ENCODE assay signal across 11 mouse cellular contexts in genomic region chr4:57258159-57259035, GRCm38 (mm10). TPM values are rescaled to one million over a fixed set of nuclear protein-coding genes. Genes with fewer than 3 reads are reported as not detected.
DNase-seq lines count a peak whose midpoint lies in the region; ATAC-seq lines count a peak whose summit lies in the region.
"Had no signal": no experiment of that assay in that cellular context is flagged by ENCODE, and none has a peak within 500 bp of the region (broad histone marks: within the 10 kb centered on the region; RNA-seq: fewer than 3 reads in every experiment).

No protein-coding gene starts in this region.

- DNase-seq in heart, embryonic 10.5 days (ENCODE audit: low spot score), result no peak
- no peak for DNase-seq in heart, adult 18-20 months
- peak; percentile 62 for DNase-seq in embryo, embryonic 11 days
- peak; percentile 27 for DNase-seq in hindbrain, embryonic 11.5 days (ENCODE audit: low spot score)
- DNase-seq in cerebellum, postnatal 25 days, result no peak
- no peak for DNase-seq in spleen, postnatal 14 days (ENCODE audit: low spot score in 2 of 2)
- DNase-seq: adrenal gland, postnatal 36 days; B cell, adult 2 months had no signal

- 53% methylated on average over 14 of the region's 14 CpGs for WGBS in heart, embryonic 10.5 days
- 33% methylated on average over 14 of the region's 14 CpGs for WGBS in hindbrain, embryonic 11.5 days
- 29% methylated on average over 14 of the region's 14 CpGs for WGBS in midbrain, embryonic 13.5 days

- peaks cover 18% of the 10 kb centered on the region for H3K4me1 ChIP-seq in heart, embryonic 10.5 days
- peaks cover 3% of the 10 kb centered on the region; the same call in 1 of the 2 replicates for H3K4me1 ChIP-seq in hindbrain, embryonic 11.5 days (replicated peaks; ENCODE audit: control insufficient read depth, insufficient read depth, low read length)
- peaks cover 11% of the 10 kb centered on the region for H3K4me1 ChIP-seq in midbrain, embryonic 13.5 days (replicated peaks)
- H3K4me1 ChIP-seq: liver, embryonic 15.5 days had no signal

- no peaks in the 10 kb centered on the region for H3K36me3 ChIP-seq in heart, embryonic 10.5 days
- H3K36me3 ChIP-seq in hindbrain, embryonic 11.5 days (ENCODE audit: control insufficient read depth, insufficient read depth, low read length), result no peaks in the 10 kb centered on the region
- H3K36me3 ChIP-seq in midbrain, embryonic 13.5 days, result no peaks in the 10 kb centered on the region
- H3K36me3 ChIP-seq: liver, embryonic 15.5 days had no signal

- no peak for ATAC-seq in hindbrain, embryonic 11.5 days (ENCODE audit: low FRiP score)
- ATAC-seq in midbrain, embryonic 13.5 days, result peak; percentile 53; the same call in 1 of the 2 replicates
- no peak for ATAC-seq in erythroblast, adult 5-6 weeks (replicated peaks; ENCODE audit: low FRiP score, poor library complexity, severe bottlenecking)

- no peak overlapping the region for H3K4me2 ChIP-seq in hindbrain, embryonic 11.5 days (replicated peaks; ENCODE audit: low read depth, low read length)
- no peak overlapping the region for H3K4me2 ChIP-seq in midbrain, embryonic 13.5 days (replicated peaks)
- H3K4me2 ChIP-seq: liver, embryonic 15.5 days had no signal

- no peaks in the 10 kb centered on the region for H3K27me3 ChIP-seq in heart, embryonic 10.5 days (ENCODE audit: insufficient read depth, poor library complexity, severe bottlenecking)
- H3K27me3 ChIP-seq in hindbrain, embryonic 11.5 days (ENCODE audit: control insufficient read depth, insufficient read depth, low read length), result no peaks in the 10 kb centered on the region
- H3K27me3 ChIP-seq in midbrain, embryonic 13.5 days, result no peaks in the 10 kb centered on the region
- H3K27me3 ChIP-seq: liver, embryonic 15.5 days had no signal

- H3K27ac ChIP-seq in heart, embryonic 10.5 days, result peak overlapping the region; percentile 31; the same call in 1 of the 2 replicates
- peak overlapping the region; percentile 24; the same call in 1 of the 2 replicates for H3K27ac ChIP-seq in hindbrain, embryonic 11.5 days (ENCODE audit: low read depth, low read length)
- H3K27ac ChIP-seq in midbrain, embryonic 13.5 days, result no peak overlapping the region
- H3K27ac ChIP-seq: liver, embryonic 15.5 days had no signal

- no peak overlapping the region for H3K9ac ChIP-seq in hindbrain, embryonic 11.5 days (ENCODE audit: low read depth, low read length)
- H3K9ac ChIP-seq in midbrain, embryonic 13.5 days (replicated peaks), result no peak overlapping the region
- H3K9ac ChIP-seq: liver, embryonic 15.5 days had no signal

- no peaks in the 10 kb centered on the region for H3K9me3 ChIP-seq in heart, embryonic 10.5 days
- no peaks in the 10 kb centered on the region for H3K9me3 ChIP-seq in hindbrain, embryonic 11.5 days (ENCODE audit: control insufficient read depth, low read length)
- no peaks in the 10 kb centered on the region for H3K9me3 ChIP-seq in midbrain, embryonic 13.5 days
- H3K9me3 ChIP-seq: liver, embryonic 15.5 days had no signal

- H3K4me3 ChIP-seq in heart, embryonic 10.5 days, result no peak overlapping the region
- H3K4me3 ChIP-seq in hindbrain, embryonic 11.5 days (ENCODE audit: low read depth, low read length), result no peak overlapping the region
- H3K4me3 ChIP-seq in midbrain, embryonic 13.5 days (replicated peaks), result no peak overlapping the region
- H3K4me3 ChIP-seq: liver, embryonic 15.5 days had no signal

RNA-seq across cellular contexts. Expression of gene Ptpn3, which starts 43.2 kb away (rescaled TPM):
- polyA plus RNA-seq in heart, embryonic 10.5 days (2016; fragmentation: Nextera tagmentation; extraction: Ambion mirVana), result 0.90 and 1.7 TPM in 2 replicates
- 10 to 100 TPM; 34.5 to 41.4 TPM for total RNA-seq in heart, adult 18-20 months (2021)
- 1.9 and 3.4 TPM in 2 replicates for polyA plus RNA-seq in hindbrain, embryonic 11.5 days (2014; fragmentation: Nextera tagmentation; extraction: Ambion mirVana)
- polyA plus RNA-seq in midbrain, embryonic 13.5 days (2015; fragmentation: Nextera tagmentation; extraction: Ambion mirVana), result 1.5 and 1.6 TPM in 2 replicates
- total RNA-seq in erythroblast, adult 5-6 weeks (2015; ENCODE audit: low replicate concordance), result 0.42 TPM in 1 of 2 replicates, not detected in the other
- 0.17 TPM in 1 of 2 replicates, not detected in the other for total RNA-seq in erythroblast, adult 5-6 weeks (2017; ENCODE audit: low replicate concordance)

Comparison
In these comparisons a context has a peak if more than half of its experiments do, and no peak if none do; other contexts are left out.
1. DNase-seq: peak in embryo, embryonic 11 days (single experiment) and hindbrain, embryonic 11.5 days (single experiment); none in heart, embryonic 10.5 days (single experiment), heart, adult 18-20 months (0 of 2), cerebellum, postnatal 25 days (0 of 2) and spleen, postnatal 14 days (0 of 2).